Mouse (Mus musculus): ENCODE measurements around the gene Inhbc. TPM values are rescaled to one million over a fixed set of nuclear protein-coding genes. Genes with fewer than 3 reads are reported as not detected.
A peak's percentile ranks its signal among the peaks of the same experiment; 100 is the strongest.

The Inhbc gene
- not detected for total RNA-seq (2021)
- long read RNA-seq, experiment 1: 0 reads
- long read RNA-seq, experiment 2: 0 reads

DNA sequence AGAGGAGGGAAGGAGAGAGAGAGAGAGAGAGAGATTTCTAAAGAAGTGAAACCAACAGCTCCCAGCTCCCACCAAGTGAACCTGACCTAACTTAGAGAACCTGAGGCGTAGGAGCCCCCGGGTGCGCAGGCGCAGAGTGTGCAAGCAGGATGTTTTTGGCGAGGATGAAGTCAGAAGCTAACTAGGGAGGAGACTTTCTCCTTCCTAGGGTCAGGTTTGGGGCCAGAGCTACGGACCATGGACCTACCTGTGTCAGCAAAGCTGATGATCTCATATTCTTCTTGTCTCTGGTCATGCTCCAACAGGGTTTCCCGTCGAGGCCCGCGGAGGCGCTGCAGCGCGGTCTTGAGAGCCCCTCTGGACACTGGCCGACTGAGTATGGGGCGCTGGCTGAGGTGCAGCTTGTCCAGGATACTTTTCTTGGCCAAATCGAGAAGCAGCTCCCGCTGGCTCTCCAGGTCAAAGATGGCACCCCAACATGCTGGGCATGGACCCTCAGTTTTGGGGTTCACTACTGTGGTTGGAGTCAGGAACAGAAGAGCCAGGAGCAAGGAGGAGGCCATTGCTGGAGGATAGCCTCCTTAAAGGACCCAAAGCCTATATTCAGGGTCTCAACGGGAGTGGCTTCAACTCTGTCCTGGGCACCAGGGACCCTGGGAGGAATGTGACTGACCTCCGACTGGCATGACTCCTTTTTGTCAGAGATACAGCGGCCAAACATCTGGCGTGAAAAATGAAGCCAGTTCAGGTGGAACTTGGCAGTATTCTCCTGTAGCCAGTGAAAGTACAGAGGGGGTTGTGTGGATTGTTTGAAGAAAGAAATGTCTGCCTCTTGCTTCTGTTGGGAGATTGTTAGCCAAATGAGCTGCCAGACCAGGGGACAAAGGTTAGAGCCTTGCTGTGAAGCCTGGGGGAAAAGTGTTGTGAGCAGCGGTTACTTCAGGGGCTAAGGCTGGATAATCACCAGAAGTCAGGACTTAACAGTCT lies at the start of gene Inhbc:
Gene Inhbc (minus strand): TSS at position 598 of the 987 bp plus-strand sequence.
- no peak for DNase-seq (ENCODE audit: low spot score in 2 of 2)

- no peak for DNase-seq (ENCODE audit: low spot score in 2 of 2)
These were observed 43.9 kb upstream of the Inhbc start for GRCm38 (mm10) chr10:127414141-127414540.

DNA sequence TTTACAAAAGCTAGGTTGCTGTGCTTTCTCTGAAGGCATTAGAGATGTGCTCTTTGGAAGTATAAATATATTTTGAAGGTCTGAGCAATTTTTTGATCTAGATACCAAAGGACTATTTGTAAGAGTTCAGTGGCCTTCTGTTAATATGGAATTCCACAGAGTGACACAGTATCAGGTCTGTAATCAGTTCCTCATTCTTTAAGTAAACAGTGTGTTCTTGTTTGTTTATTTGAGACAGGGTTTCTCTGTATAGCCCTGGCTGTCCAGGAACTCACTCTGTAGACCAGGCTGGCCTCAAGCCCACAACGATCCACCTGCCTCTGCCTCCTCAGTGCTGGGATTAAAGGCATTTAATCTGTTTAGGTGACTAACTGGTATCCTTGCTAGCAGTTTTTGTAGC lies 43.4 kb upstream of the Inhbc start:
- DNase-seq (ENCODE audit: low spot score in 2 of 2): no peak

DNA sequence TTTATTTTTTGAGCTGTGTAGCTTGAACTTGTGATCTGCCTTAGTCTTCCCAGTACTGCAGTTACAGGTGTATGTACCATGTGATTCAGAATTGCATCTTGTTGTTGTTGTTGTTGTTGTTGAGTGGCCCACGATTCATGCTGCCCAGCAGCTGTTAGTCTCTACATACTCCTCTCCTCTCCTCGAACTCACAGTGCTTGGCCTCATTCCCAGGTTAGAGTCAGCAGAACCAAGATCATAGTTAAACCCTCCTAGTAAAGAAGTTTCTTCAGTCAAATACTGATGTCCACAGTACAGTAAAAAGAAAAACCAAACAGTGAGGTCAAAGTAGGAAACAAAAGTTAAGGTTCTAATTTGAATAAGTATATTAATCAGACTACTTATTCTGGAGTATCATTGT lies 42.5 kb upstream of the Inhbc start:
- DNase-seq (ENCODE audit: low spot score in 2 of 2): no peak

GRCm38 (mm10) chr10:127412101-127412500 lies 41.9 kb upstream of the Inhbc start:
- DNase-seq (ENCODE audit: low spot score in 2 of 2): no peak

- no peak for DNase-seq (ENCODE audit: low spot score in 2 of 2)
These were observed 37.2 kb upstream of the Inhbc start for GRCm38 (mm10) chr10:127407391-127407790.

GRCm38 (mm10) chr10:127404701-127405100 lies 34.5 kb upstream of the Inhbc start:
- DNase-seq (ENCODE audit: low spot score in 2 of 2): no peak

GRCm38 (mm10) chr10:127391774-127392173 lies 21.5 kb upstream of the Inhbc start:
- no peak for DNase-seq (ENCODE audit: low spot score in 2 of 2)

GRCm38 (mm10) chr10:127381743-127382134 lies 11.5 kb upstream of the Inhbc start:
- no peak for DNase-seq (ENCODE audit: low spot score in 2 of 2)

DNA sequence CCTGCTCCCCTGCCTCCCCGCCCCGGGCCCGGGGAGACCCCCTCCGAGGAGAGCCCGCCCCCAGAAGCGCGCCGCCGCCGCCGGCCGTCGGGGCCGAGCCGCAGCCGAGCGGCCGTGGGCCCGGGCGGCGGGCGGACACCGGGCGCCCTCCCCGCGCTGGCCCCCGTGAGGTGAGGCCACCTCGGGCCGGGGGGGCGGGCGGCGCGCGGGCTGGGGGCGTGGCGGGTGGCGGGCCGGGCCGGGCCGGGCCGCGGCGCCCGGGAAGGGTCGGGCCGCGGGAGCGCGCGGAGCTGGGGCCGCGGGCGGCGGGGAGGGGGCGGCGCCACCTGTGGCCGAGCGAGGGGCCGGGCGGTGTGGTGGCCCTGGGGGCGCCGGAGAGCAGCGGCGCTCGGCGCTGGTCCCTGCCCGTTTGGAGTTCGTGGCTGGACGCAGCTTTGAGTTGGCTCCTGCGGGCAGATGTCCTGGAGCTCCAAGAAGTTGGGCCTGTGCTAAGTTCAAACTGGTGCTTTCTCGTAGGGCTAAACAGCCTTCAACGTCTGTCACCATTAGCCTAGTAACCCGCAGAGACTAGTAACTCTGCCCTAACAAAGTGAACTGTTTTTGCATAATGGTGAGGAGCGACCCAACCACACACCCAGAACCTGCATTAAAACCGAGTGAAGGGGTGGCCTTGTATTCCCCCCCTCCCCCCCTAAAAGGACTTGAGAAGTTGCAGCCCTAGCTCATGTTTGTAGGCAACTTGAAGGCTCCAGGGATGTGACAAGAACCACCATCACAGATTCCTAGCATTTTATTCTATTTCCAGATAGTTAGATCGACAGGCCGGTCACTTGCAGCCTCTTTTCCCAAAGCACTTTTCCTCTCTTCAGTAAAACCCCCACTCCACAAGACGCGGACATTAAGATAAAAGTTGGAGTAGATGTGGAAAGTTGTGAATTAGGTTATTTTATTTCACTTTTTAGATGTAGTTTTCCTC lies 10.8 kb upstream of the Inhbc start:
- peak; percentile 67 to 73 for DNase-seq (ENCODE audit: low spot score in 2 of 2)

DNA sequence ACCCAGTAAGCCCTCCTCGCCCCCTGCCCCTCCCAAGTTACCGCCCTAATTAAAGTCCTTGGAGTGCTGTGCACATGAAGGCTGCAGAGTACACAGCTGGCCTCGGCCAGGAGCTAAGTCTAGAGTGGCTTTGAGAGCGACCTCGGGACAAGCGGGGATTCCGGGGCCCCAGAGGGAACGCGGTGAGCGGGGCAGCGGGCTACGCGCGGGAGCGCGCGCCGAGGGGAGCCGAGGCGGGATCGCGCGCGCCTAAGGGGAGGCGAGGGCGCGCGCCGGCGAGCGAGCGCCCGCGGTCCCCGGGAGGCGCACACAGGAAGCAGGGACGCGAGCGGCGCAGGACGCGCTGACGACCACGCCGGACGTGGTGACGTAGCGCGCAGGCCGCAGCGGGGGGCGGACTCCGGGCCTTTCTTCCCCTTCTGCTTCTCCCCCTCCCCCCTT lies 10.0 kb upstream of the Inhbc start, which contains the start of gene R3hdm2:
Gene R3hdm2 (plus strand): TSS at position 77 of the 441 bp plus-strand sequence.
- DNase-seq (ENCODE audit: low spot score in 2 of 2): peak; percentile 84 to 89

GRCm38 (mm10) chr10:127379654-127380053 lies 9.4 kb upstream of the Inhbc start:
- DNase-seq (ENCODE audit: low spot score in 2 of 2): no peak

DNA sequence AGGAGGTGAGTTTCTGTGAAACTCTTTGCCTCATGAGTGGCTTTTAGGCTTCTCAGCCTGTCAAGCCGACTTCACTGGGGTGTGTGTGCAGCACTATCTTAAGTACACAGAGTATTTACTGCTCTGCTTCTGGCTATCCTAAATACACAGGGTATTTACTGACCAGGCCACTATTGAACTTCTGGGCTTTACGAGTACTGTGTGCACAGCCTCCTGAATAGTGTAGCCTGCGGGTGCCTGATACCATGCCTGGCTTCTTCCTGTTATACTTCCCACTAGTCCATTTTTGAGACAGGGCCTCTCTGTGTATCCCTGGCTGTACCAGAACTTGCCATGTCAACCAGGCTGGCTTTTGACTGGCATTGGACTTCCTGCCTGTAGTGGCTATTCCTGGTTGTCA lies 7.5 kb upstream of the Inhbc start:
- DNase-seq (ENCODE audit: low spot score in 2 of 2): no peak

GRCm38 (mm10) chr10:127371023-127371422 lies 792 bp upstream of the Inhbc start:
- no peak for DNase-seq (ENCODE audit: low spot score in 2 of 2)

- no peak for DNase-seq (ENCODE audit: low spot score in 2 of 2)
These were observed 2.0 kb downstream of the Inhbc start for GRCm38 (mm10) chr10:127368273-127368672.

GRCm38 (mm10) chr10:127367116-127367515 lies 3.1 kb downstream of the Inhbc start:
- no peak for DNase-seq (ENCODE audit: low spot score in 2 of 2)

DNA sequence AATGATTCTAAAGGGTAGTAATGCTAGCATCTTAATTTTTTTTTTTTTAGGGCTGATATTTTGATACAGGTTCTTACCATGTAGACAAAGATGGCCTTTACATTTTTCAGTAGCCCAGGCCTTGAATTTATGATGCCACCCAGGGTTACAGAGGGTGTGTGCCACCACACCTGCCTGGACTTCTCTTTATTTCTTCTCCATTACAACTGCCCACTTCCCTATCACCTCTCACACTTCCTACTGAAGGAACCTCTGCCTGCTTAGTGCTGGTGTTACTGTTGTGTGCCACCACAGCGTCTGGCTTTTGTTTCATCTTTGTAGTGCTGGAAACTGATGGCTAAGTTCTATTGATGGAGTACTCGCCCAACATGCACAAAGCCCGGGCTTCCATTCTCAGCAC lies 9.5 kb downstream of the Inhbc start:
- DNase-seq (ENCODE audit: low spot score in 2 of 2): no peak

GRCm38 (mm10) chr10:127355336-127355735 lies 14.9 kb downstream of the Inhbc start:
- no peak for DNase-seq (ENCODE audit: low spot score in 2 of 2)

GRCm38 (mm10) chr10:127353909-127354895 lies 16.0 kb downstream of the Inhbc start, which contains the start of gene Inhbe:
TSS of gene Inhbe (minus strand) at chr10:127354411.
- no peak for DNase-seq (ENCODE audit: low spot score in 2 of 2)

- DNase-seq (ENCODE audit: low spot score in 2 of 2): no peak
These were observed 17.5 kb downstream of the Inhbc start for GRCm38 (mm10) chr10:127352766-127353165.
